Mouse (Mus musculus) right cerebral cortex, postnatal 25 days (tissue): ENCODE measurements at regions not wholly inside any gene's neighbourhood (a gene's known extent, or its start where the extent isn't known, plus 50 kb on each side); places are given as distances from the start of the nearest gene placed in this dataset.

Experiments used
- DNase-seq: peaks from one replicate; pipeline ENCODE4 v3.0.0; 2022

- no peak for DNase-seq
These were observed 700.6 kb upstream of the Tmpo start for GRCm38 (mm10) chr10:91881521-91882228.

- no peak for DNase-seq
These were observed 694.3 kb upstream of the Tmpo start for GRCm38 (mm10) chr10:91875450-91875849.

- no peak for DNase-seq
These were observed 690.1 kb upstream of the Tmpo start for GRCm38 (mm10) chr10:91871244-91871643.

GRCm38 (mm10) chr10:91858711-91859595 lies 677.8 kb upstream of the Tmpo start:
- no peak for DNase-seq

GRCm38 (mm10) chr10:91827074-91827473 lies 646.0 kb upstream of the Tmpo start:
- DNase-seq = no peak

- DNase-seq = no peak
These were observed 642.4 kb upstream of the Tmpo start for GRCm38 (mm10) chr10:91823499-91823898.

- DNase-seq = no peak
These were observed 623.8 kb upstream of the Tmpo start for GRCm38 (mm10) chr10:91804870-91805269.
